13 mouse cellular contexts compared by ENCODE assay signal in the genomic region with DNA sequence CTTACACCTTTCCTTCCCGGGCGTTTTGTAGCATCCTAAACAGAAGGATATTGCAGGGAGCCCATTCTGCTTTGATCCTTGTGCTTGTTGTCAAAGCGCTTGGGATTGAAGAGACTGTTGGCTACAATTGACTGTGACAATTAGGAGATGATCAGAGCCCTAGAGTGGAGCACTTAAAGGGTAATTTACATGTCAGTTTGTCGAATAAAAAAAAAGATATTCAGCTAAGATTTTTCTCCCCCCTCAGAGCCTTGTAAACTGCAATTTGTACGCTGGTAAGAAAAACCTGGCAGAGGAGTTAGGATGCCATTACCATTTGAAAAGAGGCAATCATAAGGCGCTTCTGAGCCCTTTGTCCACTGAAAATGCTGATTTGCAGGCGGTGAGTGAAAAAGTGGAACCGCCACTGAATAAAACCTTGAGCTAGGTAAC. TPM values are rescaled to one million over a fixed set of nuclear protein-coding genes. Genes with fewer than 3 reads are reported as not detected.
DNase-seq lines count a peak whose midpoint lies in the region; ATAC-seq and TF ChIP-seq lines count a peak whose summit lies in the region.
"Had no signal": no experiment of that assay in that cellular context is flagged by ENCODE, and none has a peak within 500 bp of the region (broad histone marks: within the 10 kb centered on the region; RNA-seq: fewer than 3 reads in every experiment).

No protein-coding gene starts in this region.

- WGBS in forebrain, embryonic 12.5 days = 5% methylated on average over 8 of the region's 8 CpGs
- 10% methylated on average over 8 of the region's 8 CpGs for WGBS in hindbrain, embryonic 16.5 days
- WGBS in neural tube, embryonic 12.5 days = 5% methylated on average over 8 of the region's 8 CpGs

- no peak for DNase-seq in layer of hippocampus, adult 2 months (ENCODE audit: low spot score in 2 of 2)
- DNase-seq in layer of hippocampus, adult 8-10 months (ENCODE audit: low spot score in 2 of 2) = no peak
- DNase-seq in heart, postnatal 10 days = no peak
- DNase-seq in cerebellum, postnatal 25 days = no peak
- DNase-seq in embryo, embryonic 9.5 days (ENCODE audit: extremely low spot score) = no peak
- DNase-seq: cerebellum, adult 9-11 months; gastrocnemius, postnatal 10 days had no signal

- H3K4me3 ChIP-seq in layer of hippocampus, adult 2 months = peak overlapping the region; percentile 51
- peak overlapping the region; percentile 16; the same call in 1 of the 2 replicates for H3K4me3 ChIP-seq in forebrain, embryonic 12.5 days (replicated peaks)
- peak overlapping the region; percentile 18 for H3K4me3 ChIP-seq in hindbrain, embryonic 16.5 days (ENCODE audit: low read length)
- no peak overlapping the region for H3K4me3 ChIP-seq in neural tube, embryonic 12.5 days
- H3K4me3 ChIP-seq: heart, embryonic 12.5 days; lung, embryonic 15.5 days had no signal

- TF ChIP-seq CTCF in layer of hippocampus, adult 2 months (conservative IDR thresholded peaks at IDR 0.05) = no peak

- H3K36me3 ChIP-seq in forebrain, embryonic 12.5 days (replicated peaks) = no peaks in the 10 kb centered on the region
- no peaks in the 10 kb centered on the region for H3K36me3 ChIP-seq in hindbrain, embryonic 16.5 days (ENCODE audit: control insufficient read depth, insufficient read depth, low read length)
- H3K36me3 ChIP-seq in neural tube, embryonic 12.5 days = no peaks in the 10 kb centered on the region
- H3K36me3 ChIP-seq: heart, embryonic 12.5 days; lung, embryonic 15.5 days had no signal

- H3K9ac ChIP-seq in forebrain, embryonic 12.5 days = no peak overlapping the region
- peak overlapping the region; percentile 20; the same call in 1 of the 2 replicates for H3K9ac ChIP-seq in hindbrain, embryonic 16.5 days (ENCODE audit: low read depth, low read length)
- no peak overlapping the region for H3K9ac ChIP-seq in neural tube, embryonic 12.5 days
- H3K9ac ChIP-seq: heart, embryonic 12.5 days; lung, embryonic 15.5 days had no signal

- no peaks in the 10 kb centered on the region for H3K27me3 ChIP-seq in forebrain, embryonic 12.5 days
- 0 out of 2 replicates have a peak, but pooled peaks cover 2% of the 10 kb centered on the region for H3K27me3 ChIP-seq in hindbrain, embryonic 16.5 days (replicated peaks; ENCODE audit: control insufficient read depth, insufficient read depth, low read length)
- H3K27me3 ChIP-seq in neural tube, embryonic 12.5 days (replicated peaks) = no peaks in the 10 kb centered on the region
- H3K27me3 ChIP-seq: heart, embryonic 12.5 days; lung, embryonic 15.5 days had no signal

- intact Hi-C loops in heart, postnatal 10 days (cut with DNase I) = no loop called here

- H3K27ac ChIP-seq in layer of hippocampus, adult 2 months = peak overlapping the region; percentile 70
- H3K27ac ChIP-seq in forebrain, embryonic 12.5 days = peak overlapping the region; percentile 75
- no peak overlapping the region for H3K27ac ChIP-seq in hindbrain, embryonic 16.5 days (ENCODE audit: low read depth, low read length)
- H3K27ac ChIP-seq in neural tube, embryonic 12.5 days = no peak overlapping the region
- H3K27ac ChIP-seq: lung, embryonic 15.5 days had no signal

- peak overlapping the region; percentile 50 for H3K4me2 ChIP-seq in forebrain, embryonic 12.5 days
- peak overlapping the region; percentile 54 for H3K4me2 ChIP-seq in hindbrain, embryonic 16.5 days (ENCODE audit: low read length)
- peak overlapping the region; percentile 50 for H3K4me2 ChIP-seq in neural tube, embryonic 12.5 days (replicated peaks)
- H3K4me2 ChIP-seq: heart, embryonic 12.5 days; lung, embryonic 15.5 days had no signal

- H3K9me3 ChIP-seq in forebrain, embryonic 12.5 days = no peaks in the 10 kb centered on the region
- no peaks in the 10 kb centered on the region for H3K9me3 ChIP-seq in hindbrain, embryonic 16.5 days (ENCODE audit: control insufficient read depth, low read length)
- no peaks in the 10 kb centered on the region for H3K9me3 ChIP-seq in neural tube, embryonic 12.5 days
- H3K9me3 ChIP-seq: heart, embryonic 12.5 days; lung, embryonic 15.5 days had no signal

- ATAC-seq in forebrain, embryonic 12.5 days (ENCODE audit: low FRiP score) = peak; percentile 81
- ATAC-seq in hindbrain, embryonic 16.5 days = no peak
- no peak for ATAC-seq in neural tube, embryonic 12.5 days (ENCODE audit: low FRiP score, low read depth)
- ATAC-seq: inflammation-experienced regulatory T-cells, adult 6 months had no signal

- peaks cover 15% of the 10 kb centered on the region for H3K4me1 ChIP-seq in forebrain, embryonic 12.5 days
- H3K4me1 ChIP-seq in hindbrain, embryonic 16.5 days (ENCODE audit: control insufficient read depth, insufficient read depth, low read depth, low read length) = no peaks in the 10 kb centered on the region; the same call in 1 of the 2 replicates
- peaks cover 7% of the 10 kb centered on the region; the same call in 1 of the 2 replicates for H3K4me1 ChIP-seq in neural tube, embryonic 12.5 days
- H3K4me1 ChIP-seq: lung, embryonic 15.5 days had no signal

RNA-seq across cellular contexts. Expression of gene Zeb2, which starts 41.2 kb away (rescaled TPM):
- total RNA-seq in layer of hippocampus, adult 2 months (2021) = 100 to 1,000 TPM; 430 to 443 TPM
- total RNA-seq in layer of hippocampus, adult 8-10 months (2022) = 100 to 1,000 TPM; 346 to 374 (median 360) TPM
- 63.3 and 74.3 TPM in 2 replicates for polyA plus RNA-seq in forebrain, embryonic 12.5 days (2016; fragmentation: Nextera tagmentation; extraction: Ambion mirVana)
- polyA plus RNA-seq in hindbrain, embryonic 16.5 days (2015; fragmentation: Nextera tagmentation; extraction: Ambion mirVana) = 30.3 and 36.8 TPM in 2 replicates
- 55.6 and 58.7 TPM in 2 replicates for polyA plus RNA-seq in neural tube, embryonic 12.5 days (2016; fragmentation: Nextera tagmentation; extraction: Ambion mirVana)
- 10 to 100 TPM; 62.7 to 77.7 TPM for total RNA-seq in heart, postnatal 10 days (2021)

Comparison
In these comparisons a context has a peak if more than half of its experiments do, and no peak if none do; other contexts are left out.
1. H3K27ac ChIP-seq: peak in layer of hippocampus, adult 2 months (single experiment) and forebrain, embryonic 12.5 days (single experiment); none in hindbrain, embryonic 16.5 days (single experiment) and neural tube, embryonic 12.5 days (single experiment).
2. RNA of gene Zeb2, which starts 41.2 kb away (total RNA-seq): 430 to 443 TPM in layer of hippocampus, adult 2 months and 346 to 374 TPM in layer of hippocampus, adult 8-10 months; 62.7 to 77.7 TPM in heart, postnatal 10 days; every median in the first group is over 4 times any median in the second.
3. Peak in every context shown above with its lines, with median percentiles within 50 percentile points of each other: H3K4me2 ChIP-seq.